8 mouse cellular contexts compared by ENCODE assay signal in the genomic region with DNA sequence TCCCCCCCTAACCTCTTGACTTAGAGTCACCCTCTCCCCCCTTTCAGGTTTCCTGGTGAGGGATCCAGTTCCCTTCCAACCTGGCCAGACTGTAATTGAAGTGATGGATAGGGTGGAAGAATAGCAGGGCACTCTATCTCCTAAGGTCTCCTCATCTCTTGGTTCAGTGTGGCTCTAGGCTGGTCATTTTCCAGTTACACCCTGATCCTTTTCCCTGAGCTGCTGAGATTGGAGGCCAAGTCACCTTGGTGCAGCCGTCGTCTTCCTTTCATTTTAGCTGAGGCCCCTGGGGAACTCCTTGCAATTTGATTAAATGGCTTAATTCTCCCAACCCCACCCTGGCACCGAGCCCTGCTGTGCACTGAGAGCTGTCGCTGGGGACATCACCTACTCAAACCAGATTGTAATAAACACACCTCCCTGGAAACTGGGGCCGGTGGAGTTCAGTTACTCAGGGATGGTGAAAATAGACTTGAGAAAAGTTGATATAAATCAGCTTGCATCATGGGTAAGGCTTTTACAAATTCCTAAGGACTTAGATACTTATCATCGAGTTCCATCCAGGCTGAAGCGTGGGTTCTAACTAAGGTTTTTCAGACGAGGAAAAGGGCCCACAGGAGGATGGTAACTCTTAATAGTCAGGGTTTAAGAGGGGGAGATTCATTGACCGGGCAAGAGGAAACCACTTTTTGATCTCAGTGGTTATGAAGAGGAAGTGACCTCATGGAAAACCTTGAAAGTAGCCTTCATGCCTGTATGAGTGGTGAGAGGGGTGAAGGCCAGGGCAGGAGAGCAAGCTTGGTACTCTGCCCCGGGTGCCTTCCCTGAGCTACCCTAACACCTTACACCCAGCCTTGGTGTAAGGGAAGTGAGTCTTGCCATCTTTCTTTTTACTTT. TPM values are rescaled to one million over a fixed set of nuclear protein-coding genes. Genes with fewer than 3 reads are reported as not detected.
DNase-seq lines count a peak whose midpoint lies in the region; ATAC-seq lines count a peak whose summit lies in the region.

No protein-coding gene starts in this region.

- peaks cover 6% of the 10 kb centered on the region for H3K4me1 ChIP-seq in hindbrain, embryonic 12.5 days
- H3K4me1 ChIP-seq in hindbrain, embryonic 10.5 days (replicated peaks): peaks cover 12% of the 10 kb centered on the region
- peaks cover 3% of the 10 kb centered on the region; the same call in 1 of the 2 replicates for H3K4me1 ChIP-seq in intestine, embryonic 16.5 days (ENCODE audit: control insufficient read depth, insufficient read depth, low read length)
- H3K4me1 ChIP-seq in midbrain, embryonic 14.5 days (ENCODE audit: control insufficient read depth, insufficient read depth, low read length): peaks cover 7% of the 10 kb centered on the region; the same call in 1 of the 2 replicates

- no peak overlapping the region for H3K9ac ChIP-seq in hindbrain, embryonic 12.5 days
- peak overlapping the region; percentile 27; the same call in 1 of the 2 replicates for H3K9ac ChIP-seq in intestine, embryonic 16.5 days (ENCODE audit: low read depth, low read length)
- no peak overlapping the region for H3K9ac ChIP-seq in midbrain, embryonic 14.5 days (replicated peaks; ENCODE audit: low read length)

- H3K9me3 ChIP-seq in hindbrain, embryonic 12.5 days (replicated peaks): no peaks in the 10 kb centered on the region
- no peaks in the 10 kb centered on the region for H3K9me3 ChIP-seq in hindbrain, embryonic 10.5 days
- no peaks in the 10 kb centered on the region for H3K9me3 ChIP-seq in intestine, embryonic 16.5 days (ENCODE audit: control insufficient read depth, low read length)
- H3K9me3 ChIP-seq in midbrain, embryonic 14.5 days (ENCODE audit: control insufficient read depth, low read length): no peaks in the 10 kb centered on the region

- H3K4me3 ChIP-seq in hindbrain, embryonic 12.5 days: no peak overlapping the region
- H3K4me3 ChIP-seq in hindbrain, embryonic 10.5 days: no peak overlapping the region
- H3K4me3 ChIP-seq in intestine, embryonic 16.5 days (ENCODE audit: low read length): peak overlapping the region; percentile 52
- no peak overlapping the region for H3K4me3 ChIP-seq in midbrain, embryonic 14.5 days (replicated peaks; ENCODE audit: low read depth, low read length)

- peaks cover 43% of the 10 kb centered on the region for H3K27me3 ChIP-seq in hindbrain, embryonic 12.5 days
- peaks cover 46% of the 10 kb centered on the region for H3K27me3 ChIP-seq in hindbrain, embryonic 10.5 days (ENCODE audit: insufficient read depth, poor library complexity, severe bottlenecking)
- H3K27me3 ChIP-seq in intestine, embryonic 16.5 days (replicated peaks; ENCODE audit: control insufficient read depth, insufficient read depth, low read length): no peaks in the 10 kb centered on the region
- peaks cover 15% of the 10 kb centered on the region; the same call in 1 of the 2 replicates for H3K27me3 ChIP-seq in midbrain, embryonic 14.5 days (ENCODE audit: control insufficient read depth, insufficient read depth, low read length)

- H3K36me3 ChIP-seq in hindbrain, embryonic 12.5 days: no peaks in the 10 kb centered on the region
- H3K36me3 ChIP-seq in hindbrain, embryonic 10.5 days: no peaks in the 10 kb centered on the region
- H3K36me3 ChIP-seq in intestine, embryonic 16.5 days (ENCODE audit: control insufficient read depth, insufficient read depth, low read length): no peaks in the 10 kb centered on the region
- H3K36me3 ChIP-seq in midbrain, embryonic 14.5 days (ENCODE audit: control insufficient read depth, insufficient read depth, low read length): no peaks in the 10 kb centered on the region

- H3K27ac ChIP-seq in hindbrain, embryonic 12.5 days: no peak overlapping the region
- H3K27ac ChIP-seq in hindbrain, embryonic 10.5 days: no peak overlapping the region
- peak overlapping the region; percentile 22; the same call in 1 of the 2 replicates for H3K27ac ChIP-seq in intestine, embryonic 16.5 days (ENCODE audit: low read length)
- no peak overlapping the region for H3K27ac ChIP-seq in midbrain, embryonic 14.5 days (replicated peaks; ENCODE audit: low read depth, low read length)

- peak; percentile 32; the same call in 1 of the 2 replicates for ATAC-seq in hindbrain, embryonic 12.5 days (ENCODE audit: low FRiP score)
- ATAC-seq in intestine, embryonic 16.5 days: peak; percentile 2; the same call in 1 of the 2 replicates
- ATAC-seq in midbrain, embryonic 14.5 days (ENCODE audit: low FRiP score, low TSS enrichment): no peak
- no peak for ATAC-seq in erythroid progenitor cell, adult 5-6 weeks (replicated peaks; ENCODE audit: low FRiP score, poor library complexity, severe bottlenecking)

- H3K4me2 ChIP-seq in hindbrain, embryonic 12.5 days (replicated peaks): no peak overlapping the region
- peak overlapping the region; percentile 81 for H3K4me2 ChIP-seq in intestine, embryonic 16.5 days (ENCODE audit: low read depth, low read length)
- H3K4me2 ChIP-seq in midbrain, embryonic 14.5 days (ENCODE audit: low read length): no peak overlapping the region

- no peak for DNase-seq in hindbrain, embryonic 10.5 days (ENCODE audit: low spot score)
- peak; percentile 35 for DNase-seq in T-cell, adult 2 months (ENCODE audit: low spot score)
- DNase-seq in midbrain, embryonic 14.5 days: peak; percentile 14
- no peak for DNase-seq in frontal cortex, postnatal 25 days (ENCODE audit: low spot score in 2 of 2)
- DNase-seq in gastrocnemius, postnatal 25 days: no peak

- 51% methylated on average over 10 of the region's 10 CpGs for WGBS in hindbrain, embryonic 12.5 days
- WGBS in hindbrain, embryonic 10.5 days: 52% methylated on average over 10 of the region's 10 CpGs
- WGBS in intestine, embryonic 16.5 days: 28% methylated on average over 10 of the region's 10 CpGs
- WGBS in midbrain, embryonic 14.5 days: 50% methylated on average over 10 of the region's 10 CpGs

RNA-seq across cellular contexts. Expression of gene Bspry, which starts 1.1 kb away (rescaled TPM):
- polyA plus RNA-seq in hindbrain, embryonic 12.5 days (2016; fragmentation: Nextera tagmentation; extraction: Ambion mirVana): 1.2 and 1.7 TPM in 2 replicates
- polyA plus RNA-seq in hindbrain, embryonic 10.5 days (2016; fragmentation: Nextera tagmentation; extraction: Ambion mirVana): 0.78 and 1.9 TPM in 2 replicates
- polyA plus RNA-seq in intestine, embryonic 16.5 days (2015; fragmentation: Nextera tagmentation; extraction: Ambion mirVana): 29.9 and 31.6 TPM in 2 replicates
- 0.32 and 0.43 TPM in 2 replicates for polyA plus RNA-seq in midbrain, embryonic 14.5 days (2014; fragmentation: Nextera tagmentation; extraction: Ambion mirVana)
- not detected in 2 replicates for total RNA-seq in erythroid progenitor cell, adult 5-6 weeks (2015; ENCODE audit: low replicate concordance)
- not detected in 2 replicates for total RNA-seq in erythroid progenitor cell, adult 5-6 weeks (2017; ENCODE audit: low replicate concordance)
- under 1 TPM; 0.15 to 0.16 TPM for total RNA-seq in gastrocnemius, postnatal 25 days (2021)

RNA-seq across cellular contexts. Expression of gene Wdr31, which starts 10.3 kb away (rescaled TPM):
- 8.2 and 9.0 TPM in 2 replicates for polyA plus RNA-seq in hindbrain, embryonic 12.5 days (2016; fragmentation: Nextera tagmentation; extraction: Ambion mirVana)
- 9.8 and 10.0 TPM in 2 replicates for polyA plus RNA-seq in hindbrain, embryonic 10.5 days (2016; fragmentation: Nextera tagmentation; extraction: Ambion mirVana)
- 5.1 and 7.3 TPM in 2 replicates for polyA plus RNA-seq in intestine, embryonic 16.5 days (2015; fragmentation: Nextera tagmentation; extraction: Ambion mirVana)
- polyA plus RNA-seq in midbrain, embryonic 14.5 days (2014; fragmentation: Nextera tagmentation; extraction: Ambion mirVana): 9.3 and 10.2 TPM in 2 replicates
- total RNA-seq in erythroid progenitor cell, adult 5-6 weeks (2015; ENCODE audit: low replicate concordance): 1.8 TPM in 1 of 2 replicates, not detected in the other
- total RNA-seq in erythroid progenitor cell, adult 5-6 weeks (2017; ENCODE audit: low replicate concordance): 1.2 and 1.7 TPM in 2 replicates
- total RNA-seq in gastrocnemius, postnatal 25 days (2021): not detected

RNA-seq across cellular contexts. Expression of gene Hdhd3, which starts 22.3 kb away (rescaled TPM):
- 11.8 and 12.7 TPM in 2 replicates for polyA plus RNA-seq in hindbrain, embryonic 12.5 days (2016; fragmentation: Nextera tagmentation; extraction: Ambion mirVana)
- polyA plus RNA-seq in hindbrain, embryonic 10.5 days (2016; fragmentation: Nextera tagmentation; extraction: Ambion mirVana): 9.8 and 14.1 TPM in 2 replicates
- 115 and 118 TPM in 2 replicates for polyA plus RNA-seq in intestine, embryonic 16.5 days (2015; fragmentation: Nextera tagmentation; extraction: Ambion mirVana)
- polyA plus RNA-seq in midbrain, embryonic 14.5 days (2014; fragmentation: Nextera tagmentation; extraction: Ambion mirVana): 12.8 and 14.1 TPM in 2 replicates
- total RNA-seq in erythroid progenitor cell, adult 5-6 weeks (2015; ENCODE audit: low replicate concordance): not detected in 2 replicates
- not detected in 2 replicates for total RNA-seq in erythroid progenitor cell, adult 5-6 weeks (2017; ENCODE audit: low replicate concordance)
- total RNA-seq in gastrocnemius, postnatal 25 days (2021): 1 to 10 TPM; 1.7 to 2.2 TPM

RNA-seq across cellular contexts. Expression of gene Alad, which starts 38.8 kb away (rescaled TPM):
- 58.8 and 64.3 TPM in 2 replicates for polyA plus RNA-seq in hindbrain, embryonic 12.5 days (2016; fragmentation: Nextera tagmentation; extraction: Ambion mirVana)
- polyA plus RNA-seq in hindbrain, embryonic 10.5 days (2016; fragmentation: Nextera tagmentation; extraction: Ambion mirVana): 114 and 123 TPM in 2 replicates
- 189 and 191 TPM in 2 replicates for polyA plus RNA-seq in intestine, embryonic 16.5 days (2015; fragmentation: Nextera tagmentation; extraction: Ambion mirVana)
- 69.3 and 78.8 TPM in 2 replicates for polyA plus RNA-seq in midbrain, embryonic 14.5 days (2014; fragmentation: Nextera tagmentation; extraction: Ambion mirVana)
- total RNA-seq in erythroid progenitor cell, adult 5-6 weeks (2015; ENCODE audit: low replicate concordance): 510 and 532 TPM in 2 replicates
- total RNA-seq in erythroid progenitor cell, adult 5-6 weeks (2017; ENCODE audit: low replicate concordance): 271 and 392 TPM in 2 replicates
- 10 to 100 TPM; 20.9 to 21.3 TPM for total RNA-seq in gastrocnemius, postnatal 25 days (2021)

RNA-seq across cellular contexts. Expression of gene Pole3, which starts 43.9 kb away (rescaled TPM):
- 80.2 and 84.7 TPM in 2 replicates for polyA plus RNA-seq in hindbrain, embryonic 12.5 days (2016; fragmentation: Nextera tagmentation; extraction: Ambion mirVana)
- polyA plus RNA-seq in hindbrain, embryonic 10.5 days (2016; fragmentation: Nextera tagmentation; extraction: Ambion mirVana): 124 and 125 TPM in 2 replicates
- 57.5 and 67.5 TPM in 2 replicates for polyA plus RNA-seq in intestine, embryonic 16.5 days (2015; fragmentation: Nextera tagmentation; extraction: Ambion mirVana)
- 50.9 and 63.5 TPM in 2 replicates for polyA plus RNA-seq in midbrain, embryonic 14.5 days (2014; fragmentation: Nextera tagmentation; extraction: Ambion mirVana)
- total RNA-seq in erythroid progenitor cell, adult 5-6 weeks (2015; ENCODE audit: low replicate concordance): 45.4 and 74.2 TPM in 2 replicates
- 51.3 and 53.0 TPM in 2 replicates for total RNA-seq in erythroid progenitor cell, adult 5-6 weeks (2017; ENCODE audit: low replicate concordance)
- 10 to 100 TPM; 15.5 to 15.9 TPM for total RNA-seq in gastrocnemius, postnatal 25 days (2021)

Comparison
In these comparisons a context has a peak if more than half of its experiments do, and no peak if none do; other contexts are left out.
1. ATAC-seq: peak in hindbrain, embryonic 12.5 days (single experiment) and intestine, embryonic 16.5 days (single experiment); none in midbrain, embryonic 14.5 days (single experiment) and erythroid progenitor cell, adult 5-6 weeks (single experiment).
2. DNase-seq: peak in T-cell, adult 2 months (single experiment) and midbrain, embryonic 14.5 days (single experiment); none in hindbrain, embryonic 10.5 days (single experiment), frontal cortex, postnatal 25 days (0 of 2) and gastrocnemius, postnatal 25 days (single experiment).
3. RNA of gene Bspry, which starts 1.1 kb away (polyA plus RNA-seq): 29.9 to 31.6 TPM in intestine, embryonic 16.5 days; 1.2 to 1.7 TPM in hindbrain, embryonic 12.5 days, 0.78 to 1.9 TPM in hindbrain, embryonic 10.5 days and 0.32 to 0.43 TPM in midbrain, embryonic 14.5 days; every median in the first group is over 10 times any median in the second.